In genomic region chr13:60177797-60178110, GRCm38 (mm10) we compare ENCODE assay signal across 8 mouse cellular contexts. TPM values are rescaled to one million over a fixed set of nuclear protein-coding genes. Genes with fewer than 3 reads are reported as not detected.
DNase-seq lines count a peak whose midpoint lies in the region; ATAC-seq and TF ChIP-seq lines count a peak whose summit lies in the region.

No protein-coding gene starts in this region.

- peak overlapping the region; percentile 95 for H3K4me2 ChIP-seq in forebrain, postnatal 0 days (ENCODE audit: low read depth)
- H3K4me2 ChIP-seq in liver, embryonic 16.5 days (ENCODE audit: low read depth, low read length): peak overlapping the region; percentile 63

- H3K79me3 ChIP-seq in C2C12 (ENCODE audit: low read depth): peaks cover 9% of the 10 kb centered on the region

- H3K4me3 ChIP-seq in heart, embryonic 10.5 days: peak overlapping the region; percentile 77
- H3K4me3 ChIP-seq in C2C12 (ENCODE audit: insufficient read depth, poor library complexity, severe bottlenecking): peak overlapping the region; percentile 63
- peak overlapping the region; percentile 73 for H3K4me3 ChIP-seq in forebrain, postnatal 0 days (ENCODE audit: low read depth, low read length)
- H3K4me3 ChIP-seq in liver, embryonic 16.5 days (ENCODE audit: low read depth, low read length): peak overlapping the region; percentile 50
- H3K4me3 ChIP-seq in cerebellum, adult 2 months (replicated peaks; ENCODE audit: insufficient read depth, low read depth, low read length): no peak overlapping the region

- no peaks in the 10 kb centered on the region for H3K36me3 ChIP-seq in heart, embryonic 10.5 days
- H3K36me3 ChIP-seq in C2C12 (ENCODE audit: control insufficient read depth, insufficient read depth): no peaks in the 10 kb centered on the region
- H3K36me3 ChIP-seq in forebrain, postnatal 0 days (ENCODE audit: insufficient read depth): no peaks in the 10 kb centered on the region
- no peaks in the 10 kb centered on the region for H3K36me3 ChIP-seq in liver, embryonic 16.5 days (ENCODE audit: control insufficient read depth, insufficient read depth)

- ATAC-seq in forebrain, postnatal 0 days: no peak
- ATAC-seq in liver, embryonic 16.5 days (ENCODE audit: low read depth): no peak

- peak overlapping the region; percentile 96 for H3K27ac ChIP-seq in heart, embryonic 10.5 days
- no peak overlapping the region for H3K27ac ChIP-seq in forebrain, postnatal 0 days (ENCODE audit: low read depth, low read length)
- no peak overlapping the region for H3K27ac ChIP-seq in liver, embryonic 16.5 days (ENCODE audit: low read length)
- no peak overlapping the region for H3K27ac ChIP-seq in cerebellum, adult 2 months (ENCODE audit: insufficient read depth, low read length)

- DNase-seq in heart, embryonic 10.5 days (ENCODE audit: low spot score): no peak
- DNase-seq in heart, adult 9 months (ENCODE audit: low spot score in 2 of 2): no peak
- no peak for DNase-seq in forebrain, postnatal 0 days
- DNase-seq in cerebellum, adult 2 months: no peak
- no peak for DNase-seq in left cerebral cortex, postnatal 14 days (ENCODE audit: low spot score in 2 of 2)
- no peak for DNase-seq in cerebellum, adult 9-10 months

- H3K9ac ChIP-seq in forebrain, postnatal 0 days: no peak overlapping the region
- no peak overlapping the region for H3K9ac ChIP-seq in liver, embryonic 16.5 days (ENCODE audit: low read depth, low read length)

- TF ChIP-seq CTCF in C2C12 (IDR thresholded peaks at IDR 0.05; ENCODE audit: control insufficient read depth, insufficient read depth, insufficient read length): no peak
- TF ChIP-seq CTCF in forebrain, postnatal 0 days (IDR thresholded peaks at IDR 0.05; ENCODE audit: low read depth): no peak
- TF ChIP-seq CTCF in cerebellum, adult 2 months (IDR thresholded peaks at IDR 0.05; ENCODE audit: borderline replicate concordance, insufficient read depth, low read depth, low read length): no peak

- H3K27me3 ChIP-seq in heart, embryonic 10.5 days (ENCODE audit: insufficient read depth, poor library complexity, severe bottlenecking): no peaks in the 10 kb centered on the region
- no peaks in the 10 kb centered on the region for H3K27me3 ChIP-seq in C2C12 (ENCODE audit: control insufficient read depth, insufficient read depth, insufficient read length)
- no peaks in the 10 kb centered on the region for H3K27me3 ChIP-seq in forebrain, postnatal 0 days (ENCODE audit: insufficient read depth, low read length)
- peaks cover 51% of the 10 kb centered on the region for H3K27me3 ChIP-seq in liver, embryonic 16.5 days (ENCODE audit: control insufficient read depth, insufficient read depth, low read depth, low read length)
- no peaks in the 10 kb centered on the region; the same call in 1 of the 2 replicates for H3K27me3 ChIP-seq in cerebellum, adult 2 months (ENCODE audit: control insufficient read depth, insufficient read depth, low read length)

- H3K4me1 ChIP-seq in heart, embryonic 10.5 days: peaks cover 22% of the 10 kb centered on the region
- H3K4me1 ChIP-seq in forebrain, postnatal 0 days (ENCODE audit: insufficient read depth): no peaks in the 10 kb centered on the region
- no peaks in the 10 kb centered on the region; the same call in 1 of the 2 replicates for H3K4me1 ChIP-seq in liver, embryonic 16.5 days (ENCODE audit: control insufficient read depth, low read depth, low read length)
- H3K4me1 ChIP-seq in cerebellum, adult 2 months (ENCODE audit: control insufficient read depth, insufficient read depth, low read length): no peaks in the 10 kb centered on the region; the same call in 1 of the 2 replicates

- no peaks in the 10 kb centered on the region for H3K9me3 ChIP-seq in heart, embryonic 10.5 days
- no peaks in the 10 kb centered on the region for H3K9me3 ChIP-seq in forebrain, postnatal 0 days (ENCODE audit: low read length)
- H3K9me3 ChIP-seq in liver, embryonic 16.5 days (replicated peaks; ENCODE audit: control insufficient read depth, low read length): no peaks in the 10 kb centered on the region

- H3K79me2 ChIP-seq in C2C12 (ENCODE audit: control insufficient read depth, insufficient read depth): peaks cover 27% of the 10 kb centered on the region

- under 1% methylated on average over 13 of the region's 13 CpGs for WGBS in heart, embryonic 10.5 days
- WGBS in forebrain, postnatal 0 days: under 1% methylated on average over 13 of the region's 13 CpGs
- under 1% methylated on average over 13 of the region's 13 CpGs for WGBS in liver, embryonic 16.5 days (ENCODE audit: insufficient replicate concordance)
- WGBS in cerebellum, adult 2 months: 0% methylated on average over 13 of the region's 13 CpGs

- intact Hi-C loops in left cerebral cortex, postnatal 14 days (cut with DNase I): loop anchor here (5.0 kb wide), 3 partner anchors 275 to 335 kb away; no protein-coding TSS in a partner anchor

- H3ac ChIP-seq in C2C12 (ENCODE audit: control insufficient read depth, insufficient read length, low read depth): no peak overlapping the region

- no peak for TF ChIP-seq POLR2A in cerebellum, adult 2 months (IDR thresholded peaks at IDR 0.05; ENCODE audit: borderline replicate concordance, insufficient read depth, low read length)

TF ChIP-seq in C2C12, 6 proteins besides CTCF, POLR2A, EP300 and RAD21:
- TF ChIP-seq MYOD1 (IDR thresholded peaks at IDR 0.05; ENCODE audit: control insufficient read depth, insufficient read length, low read depth) (no peak), MYOG (IDR thresholded peaks at IDR 0.05; ENCODE audit: control insufficient read depth, extremely low read depth, insufficient read length) (no peak), FOSL1 (IDR thresholded peaks at IDR 0.05; ENCODE audit: insufficient read depth, low read length, poor library complexity, severe bottlenecking) (no peak), USF1 (IDR thresholded peaks at IDR 0.05; ENCODE audit: low read depth) (no peak), CEBPB (IDR thresholded peaks at IDR 0.05; ENCODE audit: low read depth) (no peak), MAX (IDR thresholded peaks at IDR 0.05) (no peak)

RNA-seq across cellular contexts. Expression of gene Gas1, which starts 0.6 kb away (rescaled TPM):
- 27.4 and 71.7 TPM in 2 replicates for polyA plus RNA-seq in heart, embryonic 10.5 days (2016; fragmentation: Nextera tagmentation; extraction: Ambion mirVana)
- 20.2 TPM for polyA plus RNA-seq in C2C12 (2012; fragmentation: generic; extraction: Trizol)
- 23.5 and 40.9 TPM in 2 replicates for total RNA-seq in forebrain, postnatal 0 days (2014; rRNA removed)
- 22.4 and 23.1 TPM in 2 replicates for polyA plus RNA-seq in forebrain, postnatal 0 days (2015; fragmentation: Nextera tagmentation; extraction: Ambion mirVana)
- 1.2 and 1.9 TPM in 2 replicates for polyA plus RNA-seq in liver, embryonic 16.5 days (2015; fragmentation: Nextera tagmentation; extraction: Ambion mirVana)
- polyA plus RNA-seq in cerebellum, adult 2 months (2012; rRNA removed): 13.1 and 17.6 TPM in 2 replicates
- total RNA-seq in left cerebral cortex, postnatal 14 days (2021): 10 to 100 TPM in 1 of 2 experiments, 1 to 10 TPM in 1; 9.1 to 11.2 TPM
